Mouse (Mus musculus) stomach, embryonic 14.5 days (tissue): Measurements from ENCODE around the gene Inhbe. TPM values are rescaled to one million over a fixed set of nuclear protein-coding genes. Genes with fewer than 3 reads are reported as not detected.

Experiments used
- ATAC-seq: fragments of 200-750 bp; cut with Nextera tagmentation; 2 replicates; pipeline ENCODE4 v1.8.0; 2017; ENCODE audit warnings: low read depth, moderate TSS enrichment; ENCODE audit not compliant: insufficient number of reproducible peaks, insufficient read depth, low FRiP score
- H3K27ac ChIP-seq: fragments of 300-500 bp; sonication (generic); 2 replicates; pipeline ENCODE4 v1.5.1; 2014; ENCODE audit warnings: mild to moderate bottlenecking, low read length, moderate library complexity, mixed read lengths
- H3K27me3 ChIP-seq: fragments of 300-500 bp; sonication (generic); 2 replicates; pipeline ENCODE4 v1.6.1; 2014; ENCODE audit warnings: low read length, control low read depth, mixed read lengths; ENCODE audit not compliant: control insufficient read depth, insufficient read depth
- H3K36me3 ChIP-seq: fragments of 300-500 bp; sonication (generic); 2 replicates; pipeline ENCODE4 v1.6.1; 2014; ENCODE audit warnings: mild to moderate bottlenecking, control low read depth, low read length, moderate library complexity, mixed read lengths; ENCODE audit not compliant: control insufficient read depth, insufficient read depth
- H3K4me1 ChIP-seq: fragments of 300-500 bp; sonication (generic); 2 replicates; pipeline ENCODE4 v1.6.1; 2014; ENCODE audit warnings: low read length, control low read depth, mixed read lengths; ENCODE audit not compliant: control insufficient read depth, insufficient read depth
- H3K4me2 ChIP-seq: fragments of 300-500 bp; sonication (generic); replicated peaks from 2 replicates; pipeline ENCODE4 v1.6.1; 2014; ENCODE audit warnings: low read depth, low read length, control low read depth
- H3K4me3 ChIP-seq: fragments of 300-500 bp; sonication (generic); 2 replicates; pipeline ENCODE4 v1.5.1; 2014; ENCODE audit warnings: low read depth, low read length, control low read depth
- H3K9ac ChIP-seq: fragments of 300-500 bp; sonication (generic); replicated peaks from 2 replicates; pipeline ENCODE4 v1.6.1; 2014; ENCODE audit warnings: low read depth, mild to moderate bottlenecking, control low read depth, low read length, moderate library complexity, mixed read lengths
- H3K9me3 ChIP-seq: fragments of 300-500 bp; sonication (generic); 2 replicates; pipeline ENCODE4 v1.6.1; 2016; ENCODE audit warnings: low read depth, low read length, control low read depth; ENCODE audit not compliant: control insufficient read depth
- WGBS: fragments of 180-500 bp; shearing (Covaris S2); extraction: QIAGEN DNeasy Blood & Tissue Kit; methylation state at CpG from one replicate; pipeline ENCODE4 v1.1.7; 2014; 5-methylcytosine and 5-hydroxymethylcytosine counted together
- polyA plus RNA-seq: library from polyadenylated mRNA; unstranded; fragments of >200 nt; fragmentation: Nextera tagmentation; extraction: Ambion mirVana; gene quantifications from 2 replicates; pipeline ENCODE4 v1.2.1, GENCODE M21; 2014

The Inhbe gene
- polyA plus RNA-seq, 1 experiment from 2014 or later, result not detected

GRCm38 (mm10) chr10:127369834-127370820 is 15.9 kb upstream of the Inhbe start, which contains the start of gene Inhbc:
TSS of gene Inhbc (minus strand) at chr10:127370431.
- no peak for ATAC-seq
- 73% methylated on average over 22 of the region's 22 CpGs for WGBS
- H3K27ac ChIP-seq, result no peak within 1 kb of the TSS
- H3K4me1 ChIP-seq, result 0 out of 2 replicates have a peak, but pooled peaks cover 7% of the 10 kb centered on the region
- H3K9ac ChIP-seq, result no peak within 1 kb of the TSS
- no peak within 1 kb of the TSS for H3K4me3 ChIP-seq
- H3K36me3 ChIP-seq, result no peaks in the 10 kb centered on the region
- H3K9me3 ChIP-seq, result no peaks in the 10 kb centered on the region
- no peak within 1 kb of the TSS for H3K4me2 ChIP-seq
- no peaks in the 10 kb centered on the region for H3K27me3 ChIP-seq

DNA sequence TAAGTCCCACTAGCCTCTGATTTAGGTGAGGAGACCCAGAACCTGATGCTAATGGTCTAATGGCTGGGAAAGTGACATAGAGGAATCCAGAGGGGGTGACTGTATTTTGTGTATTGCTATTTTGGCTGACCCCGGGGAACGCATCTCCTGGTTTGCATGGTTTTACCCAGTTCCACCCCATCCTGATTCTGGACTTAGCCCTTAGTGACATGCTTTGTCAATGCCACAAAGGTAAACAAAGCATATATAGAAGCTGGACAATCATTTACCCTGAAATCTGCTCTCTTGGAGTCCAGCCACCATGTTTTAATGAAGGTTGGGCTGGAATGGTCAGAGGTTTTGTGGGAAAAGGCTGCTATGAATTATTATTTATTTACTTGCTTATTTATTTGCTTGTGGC is 14.1 kb upstream of the Inhbe start:
- Histone ChIP-seq H3K27ac (no peak overlapping the region), H3K4me1 (0 out of 2 replicates have a peak, but pooled peaks cover 7% of the 10 kb centered on the region), H3K27me3 (no peaks in the 10 kb centered on the region), H3K4me3 (no peak overlapping the region), H3K9ac (no peak overlapping the region), H3K4me2 (no peak overlapping the region), H3K9me3 (no peaks in the 10 kb centered on the region), H3K36me3 (no peaks in the 10 kb centered on the region)
- ATAC-seq, result no peak
- WGBS, result 46% methylated on average over 2 of the region's 2 CpGs

DNA sequence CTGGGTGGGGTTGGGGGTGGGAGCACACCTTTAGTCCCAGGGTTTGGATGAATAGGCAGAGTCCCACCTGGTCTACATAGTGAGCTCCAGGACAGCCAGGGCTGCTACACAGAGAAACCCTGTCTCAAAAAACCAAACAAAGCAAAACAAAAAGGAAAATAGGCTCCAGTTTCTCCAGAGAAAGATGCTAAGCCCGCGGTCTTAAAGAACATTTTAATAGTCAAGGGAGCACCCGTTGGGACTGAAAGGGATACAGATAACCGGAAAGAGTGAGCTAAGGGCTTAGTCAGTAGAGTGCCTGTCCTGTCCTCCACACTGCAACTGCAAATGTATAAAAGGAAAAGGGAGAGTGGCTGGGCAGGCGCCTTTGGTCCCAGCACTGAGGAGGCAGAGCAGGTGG is 12.9 kb upstream of the Inhbe start:
- Histone ChIP-seq H3K27ac (no peak overlapping the region), H3K36me3 (no peaks in the 10 kb centered on the region), H3K9ac (no peak overlapping the region), H3K4me3 (no peak overlapping the region), H3K4me1 (0 out of 2 replicates have a peak, but pooled peaks cover 7% of the 10 kb centered on the region), H3K4me2 (no peak overlapping the region), H3K9me3 (no peaks in the 10 kb centered on the region), H3K27me3 (no peaks in the 10 kb centered on the region)
- 71% methylated on average over 5 of the region's 5 CpGs for WGBS
- ATAC-seq, result no peak

GRCm38 (mm10) chr10:127360714-127361113 is 6.5 kb upstream of the Inhbe start:
- H3K9me3 ChIP-seq, result no peaks in the 10 kb centered on the region
- 81% methylated on average over 3 of the region's 3 CpGs for WGBS
- ATAC-seq, result no peak

DNA sequence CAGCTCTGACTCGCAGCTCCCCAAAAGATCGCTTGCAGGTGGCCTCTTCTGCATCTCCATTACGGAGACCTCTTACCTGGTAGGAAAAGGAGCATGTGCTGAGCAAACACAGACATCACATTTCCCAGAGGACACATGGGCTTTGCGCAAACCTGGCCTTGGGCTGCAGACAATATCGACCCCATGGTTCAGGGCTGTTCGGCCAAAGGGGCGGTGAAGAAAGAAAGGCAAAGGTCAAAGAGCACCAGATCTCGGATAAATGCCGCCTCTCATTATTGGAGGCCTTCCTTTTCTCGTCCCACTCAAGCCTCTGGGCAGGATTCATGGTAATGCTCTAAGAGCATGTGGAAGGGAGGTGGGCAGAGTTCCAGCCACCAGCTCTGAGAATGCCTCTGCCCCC is 1.1 kb upstream of the Inhbe start:
- Histone ChIP-seq H3K4me2 (no peak overlapping the region), H3K27ac (no peak overlapping the region), H3K4me3 (no peak overlapping the region), H3K4me1 (no peaks in the 10 kb centered on the region), H3K27me3 (no peaks in the 10 kb centered on the region), H3K9me3 (no peaks in the 10 kb centered on the region), H3K36me3 (no peaks in the 10 kb centered on the region), H3K9ac (no peak overlapping the region)
- ATAC-seq, result no peak
- WGBS, result 68% methylated on average over 10 of the region's 10 CpGs

More at GRCm38 (mm10) chr10:127360714-127361113, 6.5 kb upstream of the Inhbe start:
- Histone ChIP-seq H3K36me3 (no peaks in the 10 kb centered on the region), H3K27ac (no peak overlapping the region), H3K9ac (no peak overlapping the region), H3K4me3 (no peak overlapping the region), H3K4me1 (no peaks in the 10 kb centered on the region), H3K27me3 (no peaks in the 10 kb centered on the region), H3K4me2 (no peak overlapping the region)

DNA sequence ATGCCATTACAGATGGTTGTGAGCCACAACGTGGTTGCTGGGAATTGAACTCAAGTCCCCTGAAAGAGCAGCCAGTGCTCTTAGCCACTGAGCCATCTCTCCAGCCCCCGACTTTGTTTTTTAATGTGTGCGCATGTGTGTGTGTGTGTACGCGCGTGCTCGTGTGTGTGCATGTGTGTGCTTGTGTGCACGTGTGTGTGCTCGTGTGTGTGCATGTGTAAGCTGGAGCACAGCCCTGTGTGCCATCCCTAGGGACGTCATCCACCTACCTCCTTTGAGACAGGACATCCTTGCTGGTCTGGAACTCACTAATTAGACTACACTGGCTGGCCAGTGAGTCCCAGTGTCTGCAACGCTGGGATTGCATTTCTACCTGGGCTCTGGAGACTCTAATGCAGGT is 1.4 kb downstream of the Inhbe start:
- Histone ChIP-seq H3K36me3 (no peaks in the 10 kb centered on the region), H3K4me1 (no peaks in the 10 kb centered on the region), H3K9ac (no peak overlapping the region), H3K27ac (no peak overlapping the region), H3K4me2 (no peak overlapping the region), H3K9me3 (no peaks in the 10 kb centered on the region), H3K27me3 (no peaks in the 10 kb centered on the region), H3K4me3 (no peak overlapping the region)
- 91% methylated on average over 11 of the region's 11 CpGs for WGBS
- no peak for ATAC-seq

- WGBS, result 83% methylated on average over 9 of the region's 9 CpGs
- Histone ChIP-seq H3K27ac (no peak overlapping the region), H3K4me2 (no peak overlapping the region), H3K9ac (no peak overlapping the region), H3K4me3 (no peak overlapping the region), H3K27me3 (no peaks in the 10 kb centered on the region), H3K9me3 (no peaks in the 10 kb centered on the region), H3K4me1 (no peaks in the 10 kb centered on the region), H3K36me3 (no peaks in the 10 kb centered on the region)
- ATAC-seq, result no peak
Observed at GRCm38 (mm10) chr10:127352187-127352586, 2.0 kb downstream of the Inhbe start.

- Histone ChIP-seq H3K4me3 (no peak overlapping the region), H3K9ac (no peak overlapping the region), H3K4me2 (no peak overlapping the region), H3K4me1 (no peaks in the 10 kb centered on the region), H3K9me3 (no peaks in the 10 kb centered on the region), H3K27me3 (no peaks in the 10 kb centered on the region), H3K36me3 (no peaks in the 10 kb centered on the region), H3K27ac (no peak overlapping the region)
- 64% methylated on average over 8 of the region's 8 CpGs for WGBS
- no peak for ATAC-seq
Observed at GRCm38 (mm10) chr10:127351719-127352118, 2.5 kb downstream of the Inhbe start.
